Mouse (Mus musculus) G1E (cell line): ENCODE measurements around the gene Zfp354c.

Experiments
- CTCF ChIP-seq: IDR thresholded peaks from 2 replicates; pipeline ENCODE4 v1.5.1; 2012; ENCODE audit warnings: low read depth, low read length, inconsistent platforms, mixed read lengths
- GATA1 ChIP-seq: IDR thresholded peaks from 2 replicates; pipeline ENCODE4 v1.6.1; 2012; ENCODE audit warnings: borderline replicate concordance, low read length, inconsistent platforms, mixed read lengths
- GATA2 ChIP-seq: IDR thresholded peaks from 2 replicates; pipeline ENCODE4 v1.6.1; 2012; ENCODE audit warnings: low read depth, low read length, inconsistent platforms, borderline replicate concordance
- POLR2AphosphoS5 ChIP-seq: IDR thresholded peaks from 2 replicates; pipeline ENCODE4 v1.6.1; 2012; ENCODE audit warnings: low read depth, low read length, inconsistent platforms; ENCODE audit not compliant: insufficient replicate concordance
- TAL1 ChIP-seq: conservative IDR thresholded peaks from 2 replicates; pipeline ENCODE4 v1.6.1; 2012; ENCODE audit warnings: low read depth, low read length, inconsistent platforms, mixed read lengths

- TF ChIP-seq CTCF (no peak), GATA1 (no peak), POLR2AphosphoS5 (no peak), GATA2 (no peak), TAL1 (no peak)
Observed at GRCm38 (mm10) chr11:50850989-50851601, 23.6 kb upstream of the Zfp354c start.
